Mouse (Mus musculus): ENCODE data around the gene Dhcr7. TPM values are rescaled to one million over a fixed set of nuclear protein-coding genes. Genes with fewer than 3 reads are reported as not detected.

The Dhcr7 gene
- polyA plus RNA-seq, 1 experiment: 36.6 TPM

GRCm38 (mm10) chr7:143801195-143802065, 21.5 kb upstream of the Dhcr7 start:
- Histone ChIP-seq H3K27ac (ENCODE audit: insufficient read depth, low read length) (no peak overlapping the region), H3K4me1 (ENCODE audit: control insufficient read depth, insufficient read depth, low read length) (no peaks in the 10 kb centered on the region), H3K4me3 (ENCODE audit: insufficient read depth, low read length) (no peak overlapping the region)
- no peak for TF ChIP-seq POLR2A (IDR thresholded peaks at IDR 0.05; ENCODE audit: low read depth, low read length)
- no peak for TF ChIP-seq CTCF (IDR thresholded peaks at IDR 0.05; ENCODE audit: borderline replicate concordance, insufficient read depth, low read length)

GRCm38 (mm10) chr7:143805199-143805624, 17.7 kb upstream of the Dhcr7 start:
- TF ChIP-seq CTCF (IDR thresholded peaks at IDR 0.05; ENCODE audit: borderline replicate concordance, insufficient read depth, low read length) (no peak), POLR2A (IDR thresholded peaks at IDR 0.05; ENCODE audit: low read depth, low read length) (no peak)
- H3K4me3 ChIP-seq (ENCODE audit: insufficient read depth, low read length): no peak overlapping the region
- H3K4me1 ChIP-seq (ENCODE audit: control insufficient read depth, insufficient read depth, low read length): no peaks in the 10 kb centered on the region
- H3K27ac ChIP-seq (ENCODE audit: insufficient read depth, low read length): no peak overlapping the region

GRCm38 (mm10) chr7:143808909-143809308, 14.0 kb upstream of the Dhcr7 start:
- H3K4me1 ChIP-seq (ENCODE audit: control insufficient read depth, insufficient read depth, low read length): no peaks in the 10 kb centered on the region
- TF ChIP-seq CTCF (IDR thresholded peaks at IDR 0.05; ENCODE audit: borderline replicate concordance, insufficient read depth, low read length) (peak; percentile 34; the same call in 1 of the 2 replicates), POLR2A (IDR thresholded peaks at IDR 0.05; ENCODE audit: low read depth, low read length) (no peak)
- no peak overlapping the region for H3K27ac ChIP-seq (ENCODE audit: insufficient read depth, low read length)
- no peak overlapping the region for H3K4me3 ChIP-seq (ENCODE audit: insufficient read depth, low read length)

- Histone ChIP-seq H3K4me1 (ENCODE audit: control insufficient read depth, insufficient read depth, low read length) (no peaks in the 10 kb centered on the region), H3K27ac (ENCODE audit: insufficient read depth, low read length) (no peak overlapping the region), H3K4me3 (ENCODE audit: insufficient read depth, low read length) (no peak overlapping the region)
- no peak for TF ChIP-seq POLR2A (IDR thresholded peaks at IDR 0.05; ENCODE audit: low read depth, low read length)
- TF ChIP-seq CTCF (IDR thresholded peaks at IDR 0.05; ENCODE audit: borderline replicate concordance, insufficient read depth, low read length): no peak
These were observed 3.7 kb upstream of the Dhcr7 start for GRCm38 (mm10) chr7:143819201-143819600.

GRCm38 (mm10) chr7:143821241-143821640, 1.7 kb upstream of the Dhcr7 start:
- H3K4me3 ChIP-seq (ENCODE audit: insufficient read depth, low read length): no peak overlapping the region
- no peaks in the 10 kb centered on the region for H3K4me1 ChIP-seq (ENCODE audit: control insufficient read depth, insufficient read depth, low read length)
- no peak overlapping the region for H3K27ac ChIP-seq (ENCODE audit: insufficient read depth, low read length)
- TF ChIP-seq POLR2A (IDR thresholded peaks at IDR 0.05; ENCODE audit: low read depth, low read length) (no peak), CTCF (IDR thresholded peaks at IDR 0.05; ENCODE audit: borderline replicate concordance, insufficient read depth, low read length) (no peak)

GRCm38 (mm10) chr7:143823266-143823605, 291 bp downstream of the Dhcr7 start:
- Histone ChIP-seq H3K27ac (ENCODE audit: insufficient read depth, low read length) (no peak overlapping the region), H3K4me1 (ENCODE audit: control insufficient read depth, insufficient read depth, low read length) (no peaks in the 10 kb centered on the region), H3K4me3 (ENCODE audit: insufficient read depth, low read length) (peak overlapping the region; percentile 25)
- no peak for TF ChIP-seq POLR2A (IDR thresholded peaks at IDR 0.05; ENCODE audit: low read depth, low read length)
- TF ChIP-seq CTCF (IDR thresholded peaks at IDR 0.05; ENCODE audit: borderline replicate concordance, insufficient read depth, low read length): no peak

- Histone ChIP-seq H3K4me1 (ENCODE audit: control insufficient read depth, insufficient read depth, low read length) (no peaks in the 10 kb centered on the region), H3K4me3 (ENCODE audit: insufficient read depth, low read length) (no peak overlapping the region), H3K27ac (ENCODE audit: insufficient read depth, low read length) (no peak overlapping the region)
- no peak for TF ChIP-seq POLR2A (IDR thresholded peaks at IDR 0.05; ENCODE audit: low read depth, low read length)
- TF ChIP-seq CTCF (IDR thresholded peaks at IDR 0.05; ENCODE audit: borderline replicate concordance, insufficient read depth, low read length): no peak
These were observed 4.0 kb downstream of the Dhcr7 start for GRCm38 (mm10) chr7:143826985-143827384.

- peak overlapping the region; percentile 71 for H3K4me3 ChIP-seq (ENCODE audit: insufficient read depth, low read length)
- no peaks in the 10 kb centered on the region for H3K4me1 ChIP-seq (ENCODE audit: control insufficient read depth, insufficient read depth, low read length)
- peak overlapping the region; percentile 63 for H3K27ac ChIP-seq (ENCODE audit: insufficient read depth, low read length)
- peak; percentile 58; the same call in 1 of the 2 replicates for TF ChIP-seq CTCF (IDR thresholded peaks at IDR 0.05; ENCODE audit: borderline replicate concordance, insufficient read depth, low read length)
- TF ChIP-seq POLR2A (IDR thresholded peaks at IDR 0.05; ENCODE audit: low read depth, low read length): peak; percentile 84
These were observed 6.8 kb downstream of the Dhcr7 start for GRCm38 (mm10) chr7:143829504-143830331.

GRCm38 (mm10) chr7:143830399-143830798, 7.5 kb downstream of the Dhcr7 start:
- Histone ChIP-seq H3K4me3 (ENCODE audit: insufficient read depth, low read length) (peak overlapping the region; percentile 50), H3K4me1 (ENCODE audit: control insufficient read depth, insufficient read depth, low read length) (no peaks in the 10 kb centered on the region), H3K27ac (ENCODE audit: insufficient read depth, low read length) (no peak overlapping the region)
- TF ChIP-seq POLR2A (IDR thresholded peaks at IDR 0.05; ENCODE audit: low read depth, low read length) (no peak), CTCF (IDR thresholded peaks at IDR 0.05; ENCODE audit: borderline replicate concordance, insufficient read depth, low read length) (no peak)
